Mouse (Mus musculus): ENCODE results near the gene Maz. TPM values are rescaled to one million over a fixed set of nuclear protein-coding genes. Genes with fewer than 3 reads are reported as not detected.

The Maz gene
- polyA plus RNA-seq, 2 experiments, result 66.7 to 298 TPM

- no peak overlapping the region for H3K4me2 ChIP-seq (replicated peaks; ENCODE audit: low read depth, low read length, severe bottlenecking)
- no peaks in the 10 kb centered on the region for H3K9me3 ChIP-seq (ENCODE audit: control insufficient read depth, low read length)
- no peak overlapping the region for H3K9ac ChIP-seq (ENCODE audit: low read depth, low read length, severe bottlenecking)
- TF ChIP-seq POLR2A (IDR thresholded peaks at IDR 0.05; ENCODE audit: borderline replicate concordance, extremely low read depth, insufficient read depth, insufficient read length), result no peak
- 86% methylated on average over 2 of the region's 2 CpGs for WGBS
- no peak overlapping the region for H3K4me3 ChIP-seq (replicated peaks; ENCODE audit: low read length)
- DNase-seq (ENCODE audit: low spot score) (no peak), ATAC-seq (ENCODE audit: low FRiP score, low read depth) (no peak)
- no peak overlapping the region for H3K27ac ChIP-seq (replicated peaks; ENCODE audit: low read depth, low read length)
- peaks cover 9% of the 10 kb centered on the region for H3K4me1 ChIP-seq (ENCODE audit: control insufficient read depth, insufficient read depth, low read length)
- H3K36me3 ChIP-seq (ENCODE audit: control insufficient read depth, insufficient read depth, low read length), result peaks cover 34% of the 10 kb centered on the region
- no peaks in the 10 kb centered on the region for H3K27me3 ChIP-seq (ENCODE audit: control insufficient read depth, insufficient read depth, low read length)
Observed at GRCm38 (mm10) chr7:127011051-127011450, 15.8 kb downstream of the Maz start.

GRCm38 (mm10) chr7:127009307-127010085, 17.3 kb downstream of the Maz start:
- H3K27me3 ChIP-seq (ENCODE audit: control insufficient read depth, insufficient read depth, low read length), result no peaks in the 10 kb centered on the region
- no peak overlapping the region for H3K4me2 ChIP-seq (replicated peaks; ENCODE audit: low read depth, low read length, severe bottlenecking)
- no peaks in the 10 kb centered on the region for H3K9me3 ChIP-seq (ENCODE audit: control insufficient read depth, low read length)
- DNase-seq (ENCODE audit: low spot score) (no peak), ATAC-seq (ENCODE audit: low FRiP score, low read depth) (no peak)
- H3K4me1 ChIP-seq (ENCODE audit: control insufficient read depth, insufficient read depth, low read length), result no peaks in the 10 kb centered on the region; the same call in 1 of the 2 replicates
- no peak overlapping the region for H3K4me3 ChIP-seq (replicated peaks; ENCODE audit: low read length)
- no peak for TF ChIP-seq POLR2A (IDR thresholded peaks at IDR 0.05; ENCODE audit: borderline replicate concordance, extremely low read depth, insufficient read depth, insufficient read length)
- H3K27ac ChIP-seq (replicated peaks; ENCODE audit: low read depth, low read length), result no peak overlapping the region
- no peak overlapping the region for H3K9ac ChIP-seq (ENCODE audit: low read depth, low read length, severe bottlenecking)
- H3K36me3 ChIP-seq (ENCODE audit: control insufficient read depth, insufficient read depth, low read length), result peaks cover 20% of the 10 kb centered on the region
- WGBS, result 85% methylated on average over 17 of the region's 17 CpGs

- no peaks in the 10 kb centered on the region for H3K9me3 ChIP-seq (ENCODE audit: control insufficient read depth, low read length)
- no peaks in the 10 kb centered on the region; the same call in 1 of the 2 replicates for H3K4me1 ChIP-seq (ENCODE audit: control insufficient read depth, insufficient read depth, low read length)
- H3K9ac ChIP-seq (ENCODE audit: low read depth, low read length, severe bottlenecking), result no peak overlapping the region
- H3K36me3 ChIP-seq (ENCODE audit: control insufficient read depth, insufficient read depth, low read length), result peaks cover 10% of the 10 kb centered on the region
- no peak overlapping the region for H3K4me3 ChIP-seq (replicated peaks; ENCODE audit: low read length)
- no peak for ATAC-seq (ENCODE audit: low FRiP score, low read depth)
- 67% methylated on average over 9 of the region's 9 CpGs for WGBS
- TF ChIP-seq POLR2A (IDR thresholded peaks at IDR 0.05; ENCODE audit: borderline replicate concordance, extremely low read depth, insufficient read depth, insufficient read length), result no peak
- H3K27me3 ChIP-seq (ENCODE audit: control insufficient read depth, insufficient read depth, low read length), result no peaks in the 10 kb centered on the region
- no peak overlapping the region for H3K27ac ChIP-seq (replicated peaks; ENCODE audit: low read depth, low read length)
- DNase-seq (ENCODE audit: low spot score), result peak; percentile 48
- H3K4me2 ChIP-seq (replicated peaks; ENCODE audit: low read depth, low read length, severe bottlenecking), result no peak overlapping the region
Observed at GRCm38 (mm10) chr7:127008239-127009019, 18.4 kb downstream of the Maz start.

- WGBS, result 90% methylated on average over 6 of the region's 6 CpGs
- H3K9me3 ChIP-seq (ENCODE audit: control insufficient read depth, low read length), result no peaks in the 10 kb centered on the region
- peaks cover 1% of the 10 kb centered on the region; the same call in 1 of the 2 replicates for H3K36me3 ChIP-seq (ENCODE audit: control insufficient read depth, insufficient read depth, low read length)
- H3K4me3 ChIP-seq (replicated peaks; ENCODE audit: low read length), result no peak overlapping the region
- no peak for TF ChIP-seq POLR2A (IDR thresholded peaks at IDR 0.05; ENCODE audit: borderline replicate concordance, extremely low read depth, insufficient read depth, insufficient read length)
- no peaks in the 10 kb centered on the region; the same call in 1 of the 2 replicates for H3K4me1 ChIP-seq (ENCODE audit: control insufficient read depth, insufficient read depth, low read length)
- H3K9ac ChIP-seq (ENCODE audit: low read depth, low read length, severe bottlenecking), result no peak overlapping the region
- no peaks in the 10 kb centered on the region for H3K27me3 ChIP-seq (ENCODE audit: control insufficient read depth, insufficient read depth, low read length)
- DNase-seq (ENCODE audit: low spot score) (no peak), ATAC-seq (ENCODE audit: low FRiP score, low read depth) (no peak)
- no peak overlapping the region for H3K4me2 ChIP-seq (replicated peaks; ENCODE audit: low read depth, low read length, severe bottlenecking)
- no peak overlapping the region for H3K27ac ChIP-seq (replicated peaks; ENCODE audit: low read depth, low read length)
Observed at GRCm38 (mm10) chr7:127007313-127008024, 19.4 kb downstream of the Maz start.
